Mouse (Mus musculus) small intestine, adult 2 months (tissue): ENCODE measurements around the gene Tbc1d4. TPM values are rescaled to one million over a fixed set of nuclear protein-coding genes. Genes with fewer than 3 reads are reported as not detected.

Experiments
- H3K27ac ChIP-seq: fragments of 200-500 bp; 2 replicates; pipeline ENCODE4 v1.5.1; 2012; ENCODE audit warnings: low read depth, low read length, control low read depth, inconsistent platforms; ENCODE audit not compliant: insufficient read depth
- H3K27me3 ChIP-seq: fragments of 200-500 bp; 2 replicates; pipeline ENCODE4 v1.6.1; 2012; ENCODE audit warnings: mild to moderate bottlenecking, moderate library complexity, low read length, inconsistent platforms; ENCODE audit not compliant: control insufficient read depth, insufficient read depth
- H3K36me3 ChIP-seq: fragments of 200-500 bp; 2 replicates; pipeline ENCODE4 v1.6.1; 2012; ENCODE audit warnings: mild to moderate bottlenecking, low read length, control low read depth, inconsistent platforms; ENCODE audit not compliant: control insufficient read depth, insufficient read depth
- H3K4me1 ChIP-seq: fragments of 200-500 bp; 2 replicates; pipeline ENCODE4 v1.6.1; 2012; ENCODE audit warnings: low read length, inconsistent platforms, mixed read lengths; ENCODE audit not compliant: control insufficient read depth, insufficient read depth, insufficient read length
- H3K4me3 ChIP-seq: fragments of 200-500 bp; 2 replicates; pipeline ENCODE4 v1.5.1; 2012; ENCODE audit warnings: low read depth, mild to moderate bottlenecking, control low read depth, inconsistent platforms, low read length, moderate library complexity
- CTCF ChIP-seq: fragments of 200-500 bp; IDR thresholded peaks from 2 replicates; pipeline ENCODE4 v1.5.1; 2012; ENCODE audit warnings: low read depth, mild to moderate bottlenecking, control low read depth, inconsistent platforms, low read length, moderate library complexity, mixed read lengths; ENCODE audit not compliant: insufficient replicate concordance, insufficient read length; ENCODE audit errors: extremely low read depth
- POLR2A ChIP-seq: fragments of 200-500 bp; IDR thresholded peaks from 2 replicates; pipeline ENCODE4 v1.6.1; 2012; ENCODE audit warnings: low read depth, mild to moderate bottlenecking, control low read depth, inconsistent platforms, low read length, moderate library complexity
- WGBS: fragments of 180-500 bp; shearing (Covaris S2); methylation state at CpG from one replicate; pipeline ENCODE4 v1.1.7; 2018; 5-methylcytosine and 5-hydroxymethylcytosine counted together
- polyA plus RNA-seq: library from polyadenylated mRNA; depleted of rRNA; stranded (reverse); fragments of >200 nt; gene quantifications from 2 replicates; pipeline ENCODE4 v1.2.3, GENCODE M21; 2012; rRNA removed

The Tbc1d4 gene
- 1.3 and 1.9 TPM in 2 replicates for polyA plus RNA-seq

DNA sequence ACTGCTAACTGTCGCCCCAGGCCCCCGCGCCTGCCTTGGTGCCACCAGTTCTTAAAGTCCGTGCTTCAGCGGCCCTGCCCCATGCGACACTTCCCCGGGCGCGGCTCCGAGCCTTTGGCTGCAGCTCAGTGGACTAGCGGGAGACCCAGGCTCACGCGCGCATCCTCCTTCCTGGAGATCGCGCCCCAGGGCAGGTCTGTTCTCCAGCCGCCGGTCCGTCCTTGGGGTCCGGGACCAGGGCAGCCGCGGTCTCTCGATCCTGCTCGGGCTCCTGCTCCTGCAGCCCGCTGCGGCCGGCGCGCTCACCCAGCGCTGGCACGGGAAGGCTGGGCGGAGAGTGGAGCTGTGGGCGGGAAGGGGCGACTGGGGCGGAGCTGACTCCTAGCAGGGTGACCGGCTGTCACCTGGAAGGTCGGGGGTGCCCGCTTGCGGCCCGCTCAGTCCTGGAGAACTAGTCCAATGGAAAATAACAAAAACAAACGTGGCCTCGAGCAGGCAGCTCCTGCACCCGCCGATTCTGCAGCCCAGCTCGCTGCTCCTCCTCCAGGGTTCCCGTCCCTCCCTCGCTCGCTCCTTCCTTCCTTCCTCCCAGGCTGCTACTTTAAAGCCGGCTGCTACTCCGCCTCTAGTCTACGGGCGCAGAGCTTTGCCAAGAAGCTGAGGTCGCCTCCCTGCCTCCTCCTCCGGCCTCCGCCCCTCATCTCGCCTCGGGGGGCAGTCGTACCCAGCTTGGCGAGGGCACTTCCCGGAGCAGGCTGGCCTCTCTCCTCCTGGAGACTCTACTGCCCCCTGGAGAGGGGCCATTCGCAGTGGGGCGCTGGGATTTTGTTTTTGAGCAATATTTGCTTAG, at the start of gene Tbc1d4:
Gene Tbc1d4, minus strand, starts transcription at position 673 of the 850 bp plus-strand sequence.
- Histone ChIP-seq H3K4me3 (peak within 1 kb of the TSS; percentile 72), H3K36me3 (no peaks in the 10 kb centered on the region), H3K4me1 (peaks cover 8% of the 10 kb centered on the region; the same call in 1 of the 2 replicates), H3K27ac (peak within 1 kb of the TSS; percentile 26; the same call in 1 of the 2 replicates), H3K27me3 (peaks cover 9% of the 10 kb centered on the region; the same call in 1 of the 2 replicates)
- WGBS, result under 1% methylated on average over 62 of the region's 62 CpGs
- 0 out of 2 replicates have a peak, but pooled peaks have one; percentile 14 for TF ChIP-seq POLR2A
- peak; percentile 57; the same call in 1 of the 2 replicates for TF ChIP-seq CTCF

DNA sequence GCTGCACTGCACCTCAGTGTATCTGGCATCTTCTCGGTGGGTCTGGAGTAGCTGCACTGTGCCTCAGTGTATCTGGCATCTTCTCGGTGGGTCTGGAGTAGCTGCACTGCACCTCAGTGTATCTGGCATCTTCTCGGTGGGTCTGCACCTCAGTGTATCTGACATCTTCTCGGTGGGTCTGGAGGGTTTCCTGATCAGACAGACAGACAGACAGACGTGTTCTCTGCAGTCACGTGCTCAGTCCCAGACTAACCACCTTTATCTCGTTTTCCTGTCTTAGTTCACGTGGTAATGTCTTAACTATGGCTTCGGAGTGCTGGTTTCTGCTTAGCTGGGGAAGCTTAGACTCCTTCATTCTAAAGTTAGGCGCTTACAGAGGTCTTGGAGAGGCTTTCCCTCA, 47.3 kb upstream of the Tbc1d4 start:
- no peaks in the 10 kb centered on the region for H3K27me3 ChIP-seq
- H3K27ac ChIP-seq, result no peak overlapping the region
- no peak for TF ChIP-seq POLR2A
- TF ChIP-seq CTCF, result no peak
- 82% methylated on average over 10 of the region's 10 CpGs for WGBS
- peaks cover 4% of the 10 kb centered on the region; the same call in 1 of the 2 replicates for H3K36me3 ChIP-seq
- H3K4me3 ChIP-seq, result no peak overlapping the region
- H3K4me1 ChIP-seq, result no peaks in the 10 kb centered on the region

DNA sequence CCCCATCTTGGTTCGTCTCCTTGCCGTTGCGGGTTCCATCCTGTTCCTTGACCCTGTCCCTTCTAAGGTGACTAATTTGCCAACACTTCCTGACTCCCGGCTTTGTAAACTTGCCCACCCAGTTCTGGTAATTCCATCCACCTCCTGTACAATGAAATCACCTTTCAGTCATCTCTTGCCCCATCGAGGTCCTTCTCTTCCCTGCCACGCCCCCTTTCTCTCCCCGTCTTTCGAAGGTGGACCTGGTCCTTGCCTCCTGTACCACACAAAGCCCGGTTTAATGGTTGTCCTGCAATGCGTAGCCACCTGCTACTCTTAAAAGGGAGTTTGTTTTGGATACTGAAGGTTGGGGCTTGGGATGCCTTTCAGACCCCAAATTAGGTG, 45.5 kb upstream of the Tbc1d4 start:
- Histone ChIP-seq H3K27ac (no peak overlapping the region), H3K4me3 (peak overlapping the region; percentile 88), H3K4me1 (no peaks in the 10 kb centered on the region), H3K27me3 (no peaks in the 10 kb centered on the region), H3K36me3 (no peaks in the 10 kb centered on the region)
- WGBS, result 2% methylated on average over 10 of the region's 10 CpGs
- TF ChIP-seq POLR2A (no peak), CTCF (no peak)

DNA sequence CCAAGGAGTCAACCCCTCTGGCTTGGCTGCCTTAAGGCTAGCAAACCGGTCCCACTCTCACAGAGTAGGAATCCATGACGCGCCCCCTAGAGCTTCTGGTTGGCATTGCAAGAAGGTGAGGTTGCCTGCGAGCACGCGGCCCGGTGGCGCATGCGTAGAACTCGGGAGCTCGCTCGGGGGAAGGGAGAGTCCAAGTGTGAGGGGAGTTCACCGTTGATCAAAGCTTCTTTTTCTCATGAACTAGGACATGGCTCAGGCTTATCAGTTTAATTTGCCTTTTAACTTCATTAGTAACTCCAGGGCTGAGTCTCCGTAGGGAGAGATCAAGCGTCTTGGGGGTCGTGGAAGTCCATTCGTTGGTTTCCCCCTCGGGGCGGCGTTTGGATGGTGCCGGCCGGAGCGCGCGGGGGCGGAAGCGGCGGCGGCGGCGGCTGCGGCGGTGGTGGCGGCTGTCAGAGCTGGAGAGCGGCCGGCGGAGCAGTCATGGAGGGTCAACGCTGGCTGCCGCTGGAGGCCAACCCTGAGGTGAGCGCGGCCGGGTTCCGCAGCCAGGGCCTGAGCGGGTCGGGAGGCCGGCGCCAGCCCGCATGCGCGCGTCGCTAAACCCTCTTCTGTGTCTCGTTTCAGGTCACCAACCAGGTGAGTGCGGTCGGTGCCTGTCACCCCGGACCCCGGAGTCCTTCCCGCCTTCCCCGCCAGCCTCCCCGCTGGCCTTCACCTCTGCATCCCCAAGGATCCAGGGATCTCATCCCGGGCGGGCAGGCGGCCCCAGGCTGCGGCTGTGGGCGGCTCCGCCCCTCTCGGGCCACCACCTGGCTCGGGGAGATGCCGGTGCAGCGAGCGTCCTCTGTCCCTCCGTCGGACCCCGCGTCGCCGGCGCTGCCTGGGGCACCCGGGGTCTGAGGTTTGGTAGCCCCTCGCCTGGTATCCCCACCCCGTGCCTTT, 44.9 kb upstream of the Tbc1d4 start, which contains the start of gene Uchl3:
Gene Uchl3, plus strand, starts transcription at position 387 of the 945 bp plus-strand sequence.
- H3K4me1 ChIP-seq, result no peaks in the 10 kb centered on the region
- peak within 1 kb of the TSS; percentile 50; the same call in 1 of the 2 replicates for H3K27ac ChIP-seq
- H3K4me3 ChIP-seq, result peak within 1 kb of the TSS; percentile 88
- H3K27me3 ChIP-seq, result no peaks in the 10 kb centered on the region
- TF ChIP-seq CTCF, result peak; percentile 95
- TF ChIP-seq POLR2A, result no peak; the same call in 1 of the 2 replicates
- no peaks in the 10 kb centered on the region for H3K36me3 ChIP-seq
- WGBS, result under 1% methylated on average over 81 of the region's 81 CpGs

DNA sequence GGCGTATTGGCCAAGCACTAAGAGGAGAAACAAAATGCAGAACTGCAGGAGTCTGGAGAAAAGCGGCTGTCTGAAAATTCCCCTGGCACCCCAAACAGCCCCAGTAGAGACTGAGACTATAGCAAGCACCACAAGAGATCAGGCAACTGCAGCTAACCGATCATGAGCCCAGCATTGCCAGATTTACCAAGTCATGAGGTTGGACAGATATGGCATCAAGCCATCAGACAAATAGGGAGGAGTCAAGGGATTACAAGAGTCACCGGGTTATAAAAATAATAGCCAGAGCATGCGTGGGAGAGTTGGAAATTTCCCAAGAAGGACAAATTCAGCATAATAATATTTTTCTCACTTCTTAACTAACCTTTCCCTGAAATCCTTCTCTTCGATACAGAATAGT, 43.6 kb upstream of the Tbc1d4 start:
- Histone ChIP-seq H3K36me3 (no peaks in the 10 kb centered on the region), H3K4me3 (no peak overlapping the region), H3K27ac (no peak overlapping the region), H3K27me3 (no peaks in the 10 kb centered on the region), H3K4me1 (no peaks in the 10 kb centered on the region)
- WGBS, result 64% methylated on average over 6 of the region's 6 CpGs
- TF ChIP-seq CTCF (no peak), POLR2A (no peak)

DNA sequence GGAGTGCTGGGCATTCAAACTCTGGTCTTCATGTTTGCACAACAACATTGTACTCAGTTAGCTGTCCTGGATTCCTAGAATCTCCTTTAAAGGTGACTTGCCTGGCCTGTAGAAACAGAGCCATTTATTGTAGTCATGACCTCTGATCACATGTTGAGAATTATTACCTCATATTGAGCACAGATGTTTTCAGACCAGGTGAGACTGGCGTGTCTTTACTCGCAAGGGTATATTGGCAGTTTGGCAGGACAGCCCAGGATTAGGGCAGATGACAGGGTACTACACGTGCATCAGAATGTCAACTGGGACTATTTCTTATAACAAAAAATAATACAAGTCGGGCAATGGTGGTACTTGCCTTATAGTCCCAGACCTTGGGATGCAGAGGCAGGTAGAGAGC, 41.6 kb upstream of the Tbc1d4 start:
- Histone ChIP-seq H3K4me1 (no peaks in the 10 kb centered on the region), H3K4me3 (no peak overlapping the region), H3K27ac (no peak overlapping the region), H3K27me3 (no peaks in the 10 kb centered on the region), H3K36me3 (no peaks in the 10 kb centered on the region)
- TF ChIP-seq POLR2A, result no peak
- no peak for TF ChIP-seq CTCF
- WGBS, result 63% methylated on average over 4 of the region's 4 CpGs

DNA sequence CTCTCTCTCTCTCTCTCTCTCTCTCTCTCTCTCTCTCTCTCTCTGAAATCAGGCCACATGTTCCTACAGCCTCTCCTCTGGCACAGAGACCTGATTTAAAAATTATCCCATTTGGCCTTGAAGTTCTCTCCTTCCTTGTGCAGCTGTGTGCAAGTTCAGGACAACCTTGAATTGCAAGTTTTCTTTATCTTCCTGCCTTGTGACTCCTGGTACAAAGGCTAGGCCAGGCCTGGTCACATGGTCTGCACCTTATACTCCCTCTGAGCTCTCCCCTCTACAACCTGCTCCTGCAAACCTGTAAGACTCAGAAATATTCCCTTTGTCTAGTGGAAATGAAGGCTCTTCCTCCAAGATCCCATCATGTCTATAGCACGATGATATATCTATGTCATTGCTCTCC, 36.0 kb upstream of the Tbc1d4 start:
- no peaks in the 10 kb centered on the region for H3K36me3 ChIP-seq
- no peak for TF ChIP-seq POLR2A
- TF ChIP-seq CTCF, result no peak
- H3K4me1 ChIP-seq, result no peaks in the 10 kb centered on the region
- H3K27me3 ChIP-seq, result no peaks in the 10 kb centered on the region
- WGBS, result 62% methylated on average over 1 of the region's 1 CpGs
- no peak overlapping the region for H3K4me3 ChIP-seq
- H3K27ac ChIP-seq, result no peak overlapping the region
